Comparison of ENCODE assay signal across 8 mouse cellular contexts in the genomic region with DNA sequence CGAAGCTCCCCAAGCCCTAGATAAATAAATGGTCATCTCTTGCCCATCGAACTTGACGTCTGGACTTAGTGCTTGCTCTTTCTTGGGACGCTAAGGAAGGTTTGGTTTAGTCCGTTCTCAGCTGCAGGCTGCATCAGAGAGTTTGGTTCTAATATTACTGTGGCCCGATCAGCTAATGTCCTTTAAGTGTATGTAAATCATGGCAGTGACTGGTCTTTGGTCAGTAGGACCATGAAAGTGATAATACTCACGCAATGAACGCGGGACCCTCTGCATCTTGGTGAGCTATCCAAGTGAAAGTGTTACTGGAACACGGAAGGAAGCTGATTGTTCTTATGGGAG. TPM values are rescaled to one million over a fixed set of nuclear protein-coding genes. Genes with fewer than 3 reads are reported as not detected.
DNase-seq lines count a peak whose midpoint lies in the region; ATAC-seq and TF ChIP-seq lines count a peak whose summit lies in the region.

No protein-coding gene starts in this region.

- peak overlapping the region; percentile 90 for H3K4me3 ChIP-seq in lung, adult 2 months (replicated peaks; ENCODE audit: extremely low read depth, low read depth, low read length)
- H3K4me3 ChIP-seq in embryonic facial prominence, embryonic 14.5 days (ENCODE audit: low read depth, low read length), result peak overlapping the region; percentile 94
- peak overlapping the region; percentile 90 for H3K4me3 ChIP-seq in intestine, embryonic 16.5 days (ENCODE audit: low read length)
- peak overlapping the region; percentile 73 for H3K4me3 ChIP-seq in neural tube, embryonic 14.5 days (ENCODE audit: low read depth, low read length)

- H3K9me3 ChIP-seq in embryonic facial prominence, embryonic 14.5 days (ENCODE audit: control insufficient read depth, low read length), result no peaks in the 10 kb centered on the region
- H3K9me3 ChIP-seq in intestine, embryonic 16.5 days (ENCODE audit: control insufficient read depth, low read length), result no peaks in the 10 kb centered on the region
- H3K9me3 ChIP-seq in neural tube, embryonic 14.5 days (ENCODE audit: control insufficient read depth, low read length), result no peaks in the 10 kb centered on the region

- H3K36me3 ChIP-seq in embryonic facial prominence, embryonic 14.5 days (ENCODE audit: control insufficient read depth, insufficient read depth, low read length), result no peaks in the 10 kb centered on the region
- H3K36me3 ChIP-seq in intestine, embryonic 16.5 days (ENCODE audit: control insufficient read depth, insufficient read depth, low read length), result no peaks in the 10 kb centered on the region
- 0 out of 2 replicates have a peak, but pooled peaks cover 2% of the 10 kb centered on the region for H3K36me3 ChIP-seq in neural tube, embryonic 14.5 days (ENCODE audit: control insufficient read depth, insufficient read depth, low read length)

- under 1% methylated on average over 10 of the region's 10 CpGs for WGBS in lung, adult 2 months
- WGBS in embryonic facial prominence, embryonic 14.5 days, result 4% methylated on average over 10 of the region's 10 CpGs
- WGBS in intestine, embryonic 16.5 days, result under 1% methylated on average over 10 of the region's 10 CpGs
- WGBS in neural tube, embryonic 14.5 days, result 2% methylated on average over 10 of the region's 10 CpGs

- peak overlapping the region; percentile 95 for H3K9ac ChIP-seq in embryonic facial prominence, embryonic 14.5 days (ENCODE audit: low read depth, low read length)
- peak overlapping the region; percentile 97 for H3K9ac ChIP-seq in intestine, embryonic 16.5 days (ENCODE audit: low read depth, low read length)
- peak overlapping the region; percentile 76 for H3K9ac ChIP-seq in neural tube, embryonic 14.5 days (replicated peaks; ENCODE audit: low read depth, low read length)

- no peak for DNase-seq in lung, adult 2 months
- DNase-seq in lung, postnatal 25 days (ENCODE audit: low spot score), result no peak
- no peak for DNase-seq in embryonic facial prominence, embryonic 14.5 days (ENCODE audit: low spot score)
- DNase-seq in adrenal gland, postnatal 36 days, result no peak
- DNase-seq in layer of hippocampus, adult 18-20 months (ENCODE audit: low spot score in 2 of 2), result no peak
- DNase-seq in frontal cortex, postnatal 25 days (ENCODE audit: low spot score in 2 of 2), result no peak

- peaks cover 4% of the 10 kb centered on the region for H3K4me1 ChIP-seq in lung, adult 2 months (ENCODE audit: control insufficient read depth, insufficient read depth, low read length)
- H3K4me1 ChIP-seq in embryonic facial prominence, embryonic 14.5 days (ENCODE audit: control insufficient read depth, insufficient read depth, low read length), result peaks cover 12% of the 10 kb centered on the region; the same call in 1 of the 2 replicates
- H3K4me1 ChIP-seq in intestine, embryonic 16.5 days (ENCODE audit: control insufficient read depth, insufficient read depth, low read length), result peaks cover 18% of the 10 kb centered on the region
- H3K4me1 ChIP-seq in neural tube, embryonic 14.5 days (ENCODE audit: control insufficient read depth, insufficient read depth, low read length), result peaks cover 17% of the 10 kb centered on the region; the same call in 1 of the 2 replicates

- H3K27ac ChIP-seq in embryonic facial prominence, embryonic 14.5 days (replicated peaks; ENCODE audit: low read depth, low read length), result peak overlapping the region; percentile 76
- peak overlapping the region; percentile 76 for H3K27ac ChIP-seq in intestine, embryonic 16.5 days (ENCODE audit: low read length)
- peak overlapping the region; percentile 56 for H3K27ac ChIP-seq in neural tube, embryonic 14.5 days (ENCODE audit: low read depth, low read length)

- H3K27me3 ChIP-seq in embryonic facial prominence, embryonic 14.5 days (replicated peaks; ENCODE audit: control insufficient read depth, insufficient read depth, low read length), result no peaks in the 10 kb centered on the region
- H3K27me3 ChIP-seq in intestine, embryonic 16.5 days (replicated peaks; ENCODE audit: control insufficient read depth, insufficient read depth, low read length), result no peaks in the 10 kb centered on the region
- no peaks in the 10 kb centered on the region for H3K27me3 ChIP-seq in neural tube, embryonic 14.5 days (ENCODE audit: control insufficient read depth, insufficient read depth, low read length)

- peak overlapping the region; percentile 88 for H3K4me2 ChIP-seq in embryonic facial prominence, embryonic 14.5 days (ENCODE audit: low read depth, low read length)
- peak overlapping the region; percentile 67 for H3K4me2 ChIP-seq in intestine, embryonic 16.5 days (ENCODE audit: low read depth, low read length)
- peak overlapping the region; percentile 93 for H3K4me2 ChIP-seq in neural tube, embryonic 14.5 days (ENCODE audit: low read depth, low read length)

- no peak for TF ChIP-seq POLR2A in lung, adult 2 months (IDR thresholded peaks at IDR 0.05; ENCODE audit: borderline replicate concordance, extremely low read depth, low read depth, low read length)

- no peak for TF ChIP-seq CTCF in lung, adult 2 months (IDR thresholded peaks at IDR 0.05; ENCODE audit: insufficient read depth, low read length)

- ATAC-seq in embryonic facial prominence, embryonic 14.5 days (ENCODE audit: low read depth), result no peak
- peak; percentile 5 for ATAC-seq in intestine, embryonic 16.5 days
- ATAC-seq in neural tube, embryonic 14.5 days (ENCODE audit: low read depth), result no peak

RNA-seq across cellular contexts. Expression of a gene that starts 0.5 kb away (rescaled TPM):
- polyA plus RNA-seq in lung, adult 2 months (2012; rRNA removed), result 8.3 and 12.9 TPM in 2 replicates
- polyA plus RNA-seq in embryonic facial prominence, embryonic 14.5 days (2014; fragmentation: Nextera tagmentation; extraction: Ambion mirVana), result 154 and 160 TPM in 2 replicates
- polyA plus RNA-seq in intestine, embryonic 16.5 days (2015; fragmentation: Nextera tagmentation; extraction: Ambion mirVana), result 144 and 154 TPM in 2 replicates
- polyA plus RNA-seq in neural tube, embryonic 14.5 days (2014; fragmentation: Nextera tagmentation; extraction: Ambion mirVana), result 159 and 167 TPM in 2 replicates
- total RNA-seq in adrenal gland, postnatal 36 days (2021), result 10 to 100 TPM; 98.2 to 99.1 TPM
- total RNA-seq in layer of hippocampus, adult 18-20 months (2021), result 10 to 100 TPM; 66.5 to 69.8 TPM

RNA-seq across cellular contexts. Expression of a gene that starts 9.3 kb away (rescaled TPM):
- 27.2 and 39.0 TPM in 2 replicates for polyA plus RNA-seq in lung, adult 2 months (2012; rRNA removed)
- 20.6 and 21.2 TPM in 2 replicates for polyA plus RNA-seq in embryonic facial prominence, embryonic 14.5 days (2014; fragmentation: Nextera tagmentation; extraction: Ambion mirVana)
- polyA plus RNA-seq in intestine, embryonic 16.5 days (2015; fragmentation: Nextera tagmentation; extraction: Ambion mirVana), result 9.1 and 10.6 TPM in 2 replicates
- 45.2 and 51.3 TPM in 2 replicates for polyA plus RNA-seq in neural tube, embryonic 14.5 days (2014; fragmentation: Nextera tagmentation; extraction: Ambion mirVana)
- 10 to 100 TPM; 11.1 to 13.0 TPM for total RNA-seq in adrenal gland, postnatal 36 days (2021)
- 10 to 100 TPM; 46.1 to 48.1 TPM for total RNA-seq in layer of hippocampus, adult 18-20 months (2021)

Comparison
In these comparisons a context has a peak if more than half of its experiments do, and no peak if none do; other contexts are left out.
1. RNA of a gene that starts 0.5 kb away (polyA plus RNA-seq): 159 to 167 TPM in neural tube, embryonic 14.5 days, 144 to 154 TPM in intestine, embryonic 16.5 days and 154 to 160 TPM in embryonic facial prominence, embryonic 14.5 days; 8.3 to 12.9 TPM in lung, adult 2 months; every median in the first group is over 10 times any median in the second.
2. Peak in every context shown above with its lines, with median percentiles within 50 percentile points of each other: H3K4me3 ChIP-seq, H3K27ac ChIP-seq, H3K4me2 ChIP-seq and H3K9ac ChIP-seq.